Mouse (Mus musculus): ENCODE measurements around the gene Fubp3. TPM values are rescaled to one million over a fixed set of nuclear protein-coding genes. Genes with fewer than 3 reads are reported as not detected.

Fubp3 gene
- polyA plus RNA-seq, 1 experiment from 2014 or later = 81.8 TPM

DNA sequence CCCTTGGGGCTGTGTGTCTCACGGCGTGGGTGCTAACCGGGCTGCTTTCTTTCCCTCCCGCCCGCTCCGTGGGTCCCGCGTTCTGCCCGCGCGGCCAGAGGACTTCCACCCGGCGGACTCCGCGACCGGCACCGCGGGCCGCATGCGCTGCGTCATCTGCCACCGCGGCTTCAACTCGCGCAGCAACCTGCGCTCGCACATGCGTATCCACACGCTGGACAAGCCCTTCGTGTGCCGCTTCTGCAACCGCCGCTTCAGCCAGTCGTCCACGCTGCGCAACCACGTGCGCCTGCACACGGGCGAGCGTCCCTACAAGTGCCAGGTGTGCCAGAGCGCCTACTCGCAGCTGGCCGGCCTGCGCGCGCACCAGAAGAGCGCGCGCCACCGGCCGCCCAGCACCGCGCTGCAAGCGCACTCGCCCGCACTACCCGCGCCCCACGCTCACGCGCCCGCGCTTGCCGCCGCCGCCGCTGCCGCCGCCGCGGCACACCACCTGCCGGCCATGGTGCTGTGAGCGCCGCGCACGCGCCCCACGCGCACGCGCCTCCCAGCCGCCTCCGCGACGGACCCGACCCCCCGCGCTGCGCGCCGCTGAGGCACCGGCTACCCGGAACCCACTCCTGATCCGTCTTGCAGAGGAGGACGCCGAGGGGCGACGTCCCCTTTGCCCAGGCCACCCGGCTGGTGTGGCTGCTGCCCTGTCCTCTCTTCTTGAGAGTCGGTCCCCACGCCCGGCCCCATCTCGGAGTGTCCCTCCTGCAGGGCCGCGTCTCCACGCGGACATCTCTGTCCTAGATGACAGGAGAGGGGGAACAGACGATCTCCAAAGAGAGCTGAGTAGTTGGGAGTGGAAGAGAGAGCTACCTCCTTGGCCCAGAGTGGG is 81.8 kb downstream of the Fubp3 start:
- peaks cover 12% of the 10 kb centered on the region for H3K4me1 ChIP-seq (replicated peaks)
- no peak overlapping the region for H3K27ac ChIP-seq
- under 1% methylated on average over 102 of the region's 109 CpGs for WGBS
- H3K9me3 ChIP-seq = no peaks in the 10 kb centered on the region
- peak; percentile 73 for ATAC-seq
- H3K9ac ChIP-seq = peak overlapping the region; percentile 40
- peaks cover 72% of the 10 kb centered on the region for H3K27me3 ChIP-seq (replicated peaks)
- H3K4me3 ChIP-seq (replicated peaks) = peak overlapping the region; percentile 58
- H3K4me2 ChIP-seq (replicated peaks) = peak overlapping the region; percentile 99
- H3K36me3 ChIP-seq = no peaks in the 10 kb centered on the region

DNA sequence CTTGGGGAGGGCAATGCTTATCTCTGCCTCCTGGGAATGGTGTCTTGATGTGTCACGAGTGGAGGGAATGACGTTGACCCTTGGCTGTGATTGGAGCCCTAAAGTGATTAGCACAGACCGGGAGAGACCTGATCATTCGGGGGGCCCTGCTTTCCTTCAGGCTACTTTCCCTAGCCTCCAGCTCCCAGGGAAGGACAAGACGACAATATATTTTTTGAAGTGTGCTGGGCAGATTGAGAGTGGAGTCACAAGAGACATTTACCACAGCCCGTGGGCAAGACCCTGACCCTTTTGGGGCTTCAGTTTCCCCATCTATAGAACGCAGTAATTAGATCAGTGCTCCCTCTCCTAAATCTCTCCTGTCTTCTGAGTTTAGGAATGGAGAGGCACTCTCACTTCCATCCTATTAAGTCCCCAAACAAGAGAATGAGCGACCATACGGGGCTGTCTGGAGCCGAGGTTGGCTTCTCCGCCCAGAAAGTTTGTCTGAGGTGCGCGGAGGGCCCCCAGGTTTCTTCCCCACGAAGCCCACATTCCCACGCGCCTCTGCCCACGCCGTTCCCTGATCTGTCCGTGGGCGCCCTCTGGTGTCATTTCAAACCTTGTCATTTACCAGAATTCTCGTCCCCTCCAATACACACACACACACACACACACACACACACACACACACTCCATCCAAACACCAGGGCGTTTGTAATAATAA is 82.6 kb downstream of the Fubp3 start:
- peaks cover 64% of the 10 kb centered on the region for H3K27me3 ChIP-seq (replicated peaks)
- no peaks in the 10 kb centered on the region for H3K36me3 ChIP-seq
- 3% methylated on average over 22 of the region's 22 CpGs for WGBS
- H3K4me1 ChIP-seq (replicated peaks) = peaks cover 12% of the 10 kb centered on the region
- no peaks in the 10 kb centered on the region for H3K9me3 ChIP-seq
- peak overlapping the region; percentile 99 for H3K4me2 ChIP-seq (replicated peaks)
- peak overlapping the region; percentile 58 for H3K4me3 ChIP-seq (replicated peaks)
- no peak overlapping the region for H3K27ac ChIP-seq
- no peak for ATAC-seq
- H3K9ac ChIP-seq = no peak overlapping the region

DNA sequence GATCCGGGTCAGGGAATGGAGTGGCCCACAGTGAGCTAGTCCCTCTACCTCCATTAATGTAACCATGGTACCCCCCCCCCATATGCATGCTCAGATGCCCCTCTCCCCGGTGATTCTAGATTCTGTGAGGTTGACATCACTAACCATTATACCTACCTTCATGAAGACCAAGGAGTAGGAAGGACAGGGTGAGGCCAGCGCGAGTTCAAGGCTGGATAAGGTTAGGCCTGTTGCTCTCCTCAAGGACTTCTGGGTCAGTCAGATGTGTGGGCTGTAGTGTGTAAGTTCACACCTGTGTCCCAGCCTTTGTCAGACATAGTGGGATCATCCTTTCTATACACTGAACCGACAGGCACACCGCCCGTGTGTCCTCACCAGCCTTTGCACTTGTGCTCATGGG is 83.9 kb downstream of the Fubp3 start:
- peaks cover 50% of the 10 kb centered on the region for H3K27me3 ChIP-seq (replicated peaks)
- peaks cover 12% of the 10 kb centered on the region for H3K4me1 ChIP-seq (replicated peaks)
- ATAC-seq = no peak
- H3K27ac ChIP-seq = no peak overlapping the region
- H3K9ac ChIP-seq = no peak overlapping the region
- no peaks in the 10 kb centered on the region for H3K36me3 ChIP-seq
- no peak overlapping the region for H3K4me3 ChIP-seq (replicated peaks)
- H3K9me3 ChIP-seq = no peaks in the 10 kb centered on the region
- no peak overlapping the region for H3K4me2 ChIP-seq (replicated peaks)
- WGBS = 89% methylated on average over 7 of the region's 7 CpGs

DNA sequence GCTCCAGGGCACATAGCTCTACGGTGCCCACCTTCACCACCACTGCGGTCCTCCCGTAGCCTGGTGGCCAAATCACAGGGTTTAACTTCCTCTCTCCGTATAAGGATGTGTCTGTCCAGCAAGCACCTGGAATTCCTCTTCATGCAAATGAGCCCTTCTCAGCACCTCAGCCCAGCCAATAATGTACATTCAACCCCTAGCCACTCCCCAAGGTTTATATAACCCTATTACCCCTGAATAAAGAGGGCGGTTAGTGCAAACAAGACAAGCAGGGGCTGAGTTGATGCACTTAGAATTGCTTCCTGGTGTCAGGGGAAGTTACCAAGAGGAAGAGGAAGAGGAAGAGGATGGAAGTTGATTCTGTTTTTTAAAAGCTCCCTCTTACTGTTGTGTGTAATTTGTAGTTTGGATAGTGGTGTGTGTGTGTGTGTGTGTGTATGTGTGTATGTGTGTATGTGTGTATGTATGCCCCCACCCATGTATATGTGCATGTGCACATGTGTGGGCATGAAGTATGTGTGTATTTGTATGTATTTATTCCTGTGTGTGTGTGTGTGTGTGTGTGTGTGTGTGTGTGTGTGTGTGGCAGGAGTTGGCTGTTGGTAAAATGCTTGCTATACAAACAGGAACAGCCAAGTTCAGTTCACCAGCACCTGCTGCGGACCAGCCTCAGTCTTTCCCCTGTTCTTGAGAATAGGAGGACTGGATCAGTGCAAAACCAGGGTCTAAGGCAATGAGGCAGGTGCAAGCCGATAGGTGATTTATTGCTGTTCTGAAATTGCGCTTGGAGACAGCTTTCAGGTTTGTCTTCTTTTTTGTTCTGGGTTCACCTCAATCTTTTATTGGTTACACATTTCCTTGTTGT is 90.7 kb downstream of the Fubp3 start:
- H3K4me3 ChIP-seq (replicated peaks) = no peak overlapping the region
- 54% methylated on average over 8 of the region's 8 CpGs for WGBS
- H3K4me2 ChIP-seq (replicated peaks) = peak overlapping the region; percentile 18; the same call in 1 of the 2 replicates
- H3K4me1 ChIP-seq (replicated peaks) = no peaks in the 10 kb centered on the region
- H3K9me3 ChIP-seq = no peaks in the 10 kb centered on the region
- H3K27me3 ChIP-seq (replicated peaks) = peaks cover 2% of the 10 kb centered on the region; the same call in 1 of the 2 replicates
- peak overlapping the region; percentile 52 for H3K27ac ChIP-seq
- H3K9ac ChIP-seq = no peak overlapping the region
- peak; percentile 90 for ATAC-seq
- no peaks in the 10 kb centered on the region for H3K36me3 ChIP-seq

DNA sequence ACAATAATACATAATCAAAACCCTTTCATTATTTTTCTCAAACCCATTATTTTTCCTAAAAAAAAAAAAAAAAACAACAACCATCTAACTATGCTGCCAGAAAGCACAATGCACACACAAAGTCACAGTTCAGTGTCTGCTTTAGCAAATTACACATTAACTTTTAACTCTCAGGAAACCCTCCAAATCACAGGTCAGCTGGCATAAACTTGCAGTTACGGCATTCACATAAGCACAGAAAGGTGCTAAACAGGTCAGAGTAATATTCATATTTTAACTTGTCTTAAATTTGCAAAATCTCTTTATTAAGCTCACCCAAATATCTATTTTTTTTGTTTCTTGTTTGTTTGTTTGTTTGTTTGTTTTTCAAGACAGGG is 91.3 kb downstream of the Fubp3 start:
- Histone ChIP-seq H3K27me3 (replicated peaks) (no peaks in the 10 kb centered on the region; the same call in 1 of the 2 replicates), H3K36me3 (no peaks in the 10 kb centered on the region), H3K4me3 (replicated peaks) (no peak overlapping the region), H3K4me2 (replicated peaks) (no peak overlapping the region), H3K4me1 (replicated peaks) (no peaks in the 10 kb centered on the region), H3K27ac (no peak overlapping the region), H3K9ac (no peak overlapping the region), H3K9me3 (no peaks in the 10 kb centered on the region)
- ATAC-seq = no peak
- WGBS = 62% methylated on average over 1 of the region's 1 CpGs

Other genes starting within 250 kb of the Fubp3 start
- gene Ass1, start 102.4 kb upstream of the Fubp3 start, polyA plus RNA-seq (2015; fragmentation: Nextera tagmentation; extraction: Ambion mirVana) = 176 and 244 TPM in 2 replicates
- 0.05 and 0.06 TPM in 2 replicates for gene Prdm12, start 67.4 kb downstream of the Fubp3 start, polyA plus RNA-seq (2015; fragmentation: Nextera tagmentation; extraction: Ambion mirVana)
- 63.1 and 69.3 TPM in 2 replicates for gene Exosc2, start 98.1 kb downstream of the Fubp3 start, polyA plus RNA-seq (2015; fragmentation: Nextera tagmentation; extraction: Ambion mirVana)
- 31.2 and 31.3 TPM in 2 replicates for gene Abl1, start 115.7 kb downstream of the Fubp3 start, polyA plus RNA-seq (2015; fragmentation: Nextera tagmentation; extraction: Ambion mirVana)
- gene Qrfp, start 237.9 kb downstream of the Fubp3 start, polyA plus RNA-seq (2015; fragmentation: Nextera tagmentation; extraction: Ambion mirVana) = 0.05 TPM in 2 replicates